Mouse (Mus musculus) monocyte, adult 5-6 weeks (primary cell): Measurements from ENCODE around the gene Slc9a1. TPM values are rescaled to one million over a fixed set of nuclear protein-coding genes. Genes with fewer than 3 reads are reported as not detected.

ENCODE experiments used
- ATAC-seq: fragments of 153-309, 156-312 bp; replicated peaks from 2 replicates; pipeline ENCODE4 v1.8.0; 2017; ENCODE audit warnings: mild to moderate bottlenecking; ENCODE audit not compliant: low TSS enrichment, insufficient number of reproducible peaks, severe bottlenecking, poor library complexity, low FRiP score
- total RNA-seq: library from RNA; stranded (forward); fragments of 200-1000, 200-491, 200-594 nt; gene quantifications from 3 replicates; pipeline ENCODE4 v1.2.3, GENCODE M21; 2017

Slc9a1 gene
- total RNA-seq, 1 experiment from 2014 or later = 10.2 TPM

DNA sequence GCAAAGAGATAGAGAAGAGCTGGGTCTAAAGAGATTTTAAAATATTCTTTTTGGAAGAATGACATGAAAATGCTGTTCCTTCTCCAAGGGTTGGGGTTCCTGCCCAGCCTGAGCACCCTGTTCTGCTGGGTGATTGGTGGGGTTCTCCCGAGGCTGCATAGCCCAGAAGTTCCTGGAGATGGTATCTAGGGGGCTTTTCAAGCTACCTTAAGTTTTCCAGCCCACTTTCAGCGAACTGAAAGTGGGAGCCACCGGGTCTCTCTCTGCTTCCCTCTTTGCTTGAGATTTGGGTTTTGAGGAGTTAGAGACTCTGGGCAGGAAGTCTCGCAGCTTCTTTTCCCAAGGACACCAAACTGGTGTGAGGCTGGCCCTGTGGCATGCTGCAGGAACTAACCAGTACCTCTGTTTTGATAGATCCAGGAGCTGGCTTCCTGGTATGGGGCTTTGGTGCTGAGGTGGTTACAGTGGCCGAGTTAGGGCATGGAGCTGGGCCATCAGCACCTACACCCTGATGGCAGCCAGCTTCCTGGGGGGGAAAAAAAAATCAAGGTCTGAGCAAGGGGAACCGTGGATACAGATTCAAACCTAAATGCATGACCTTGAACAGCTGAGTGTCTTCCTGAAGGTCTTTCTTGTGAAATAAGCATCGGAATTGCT, 2.2 kb downstream of the Slc9a1 start:
- ATAC-seq = no peak

DNA sequence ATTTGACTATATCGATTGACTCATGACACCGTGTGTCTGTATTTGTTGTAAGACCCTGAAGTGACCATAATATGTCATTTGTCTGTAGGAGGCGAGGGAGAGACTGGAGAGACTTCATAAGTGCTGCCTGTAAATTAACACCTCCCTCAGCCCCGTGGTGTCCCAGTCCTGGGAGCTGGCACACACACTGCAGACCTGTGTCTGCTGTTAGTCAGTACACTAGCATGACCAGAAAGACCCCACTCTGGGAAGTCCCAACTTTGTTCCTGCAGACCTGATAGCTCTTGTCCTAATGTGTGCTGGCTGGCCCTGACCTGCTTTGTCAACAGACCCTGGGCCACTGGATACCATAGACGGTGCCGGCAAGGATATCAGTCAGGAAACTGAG, 2.8 kb downstream of the Slc9a1 start:
- no peak for ATAC-seq

DNA sequence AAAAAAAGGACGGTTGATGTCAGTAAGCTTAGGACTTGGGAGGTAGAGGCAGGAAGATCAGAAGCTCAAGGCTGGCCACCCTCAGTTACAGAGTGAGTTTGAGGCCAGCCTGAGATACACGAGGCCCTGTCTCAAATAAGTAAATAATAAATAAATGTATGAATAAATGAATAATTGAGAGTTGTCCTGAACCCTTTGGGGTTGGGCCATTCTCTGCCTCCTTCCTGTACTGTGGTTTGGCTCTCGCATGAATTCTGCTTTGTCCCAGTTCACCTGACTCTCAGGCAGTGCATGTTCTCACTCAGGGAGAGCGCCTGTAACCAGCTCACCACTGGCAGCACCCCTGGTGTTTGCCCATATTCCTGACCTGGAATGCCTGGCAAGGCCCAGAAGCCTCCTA, 4.5 kb downstream of the Slc9a1 start:
- ATAC-seq = no peak

DNA sequence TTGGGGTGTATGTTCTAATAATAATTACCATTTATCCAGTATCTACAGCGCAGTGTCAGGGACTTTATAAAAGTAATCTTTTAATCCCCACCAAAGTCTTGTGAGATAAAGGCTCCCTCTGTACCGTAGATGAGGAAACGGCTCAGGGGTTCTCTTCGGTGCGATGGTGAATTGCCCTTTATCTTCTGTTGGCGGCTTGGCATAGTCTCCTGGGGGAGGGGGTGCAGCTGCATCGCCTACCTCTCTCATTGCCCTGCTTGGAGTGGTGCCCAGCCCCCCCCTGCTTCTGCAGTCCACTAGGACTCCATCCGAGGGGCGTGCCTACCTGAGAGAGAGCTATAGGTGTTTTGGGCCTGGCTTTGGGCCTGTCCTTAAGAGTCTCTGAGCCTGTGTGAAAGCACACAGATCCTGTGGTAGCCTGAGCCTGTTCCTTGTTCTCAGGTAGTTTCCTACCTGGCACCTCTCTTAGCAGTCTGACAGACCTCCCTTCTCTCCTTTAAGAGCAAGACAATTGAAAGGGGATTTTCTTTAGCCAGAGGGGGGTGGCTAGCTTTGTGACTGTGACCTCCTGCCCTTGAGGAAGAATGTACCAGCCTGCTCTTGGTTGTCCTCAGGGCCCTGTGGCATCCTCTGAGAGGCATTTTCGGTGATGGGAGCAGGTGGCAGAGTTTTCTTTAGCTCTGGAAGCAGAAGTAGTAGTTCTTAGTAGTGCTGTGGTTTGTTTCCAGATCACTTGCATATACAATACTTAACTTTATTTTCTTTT, 6.5 kb downstream of the Slc9a1 start:
- ATAC-seq = no peak

DNA sequence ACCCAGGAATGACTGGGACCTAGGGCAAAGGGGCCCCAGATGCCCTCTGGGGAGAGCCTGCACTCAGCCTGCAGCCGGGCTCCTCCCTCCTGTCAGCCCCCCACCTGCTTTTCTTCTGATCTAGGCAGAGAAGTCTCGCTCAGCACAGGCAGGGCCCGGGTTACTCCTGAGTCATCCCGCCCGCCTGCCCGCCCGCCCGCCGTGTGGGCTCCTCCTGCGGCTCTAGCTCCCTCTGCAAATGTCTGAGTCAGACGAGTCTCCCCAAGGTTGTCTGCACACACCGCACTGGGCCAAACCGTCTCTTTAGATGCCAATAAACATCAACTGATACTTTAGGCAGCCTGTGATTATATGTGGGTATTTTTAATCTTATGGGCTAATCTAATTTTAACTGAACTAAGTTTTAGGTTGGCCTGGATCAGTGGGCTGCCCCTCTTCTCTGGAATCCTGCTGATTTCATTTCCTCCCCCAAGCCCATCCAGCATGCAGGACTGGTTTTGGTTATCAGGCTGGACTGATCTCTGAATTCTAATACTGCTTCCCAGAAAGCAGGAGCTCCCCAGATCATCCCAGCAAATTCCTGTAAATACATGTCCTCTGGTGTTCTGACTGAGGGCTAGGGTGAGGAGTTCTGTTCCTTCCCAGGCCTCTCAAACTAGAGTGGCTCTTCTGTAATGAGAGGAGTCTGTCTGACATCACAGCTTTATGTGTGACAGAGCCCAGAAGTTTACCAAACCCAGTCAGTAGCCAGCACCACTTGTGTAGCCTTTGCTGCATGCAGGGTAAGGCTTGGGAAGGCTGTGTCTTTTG, 8.9 kb downstream of the Slc9a1 start:
- no peak for ATAC-seq

DNA sequence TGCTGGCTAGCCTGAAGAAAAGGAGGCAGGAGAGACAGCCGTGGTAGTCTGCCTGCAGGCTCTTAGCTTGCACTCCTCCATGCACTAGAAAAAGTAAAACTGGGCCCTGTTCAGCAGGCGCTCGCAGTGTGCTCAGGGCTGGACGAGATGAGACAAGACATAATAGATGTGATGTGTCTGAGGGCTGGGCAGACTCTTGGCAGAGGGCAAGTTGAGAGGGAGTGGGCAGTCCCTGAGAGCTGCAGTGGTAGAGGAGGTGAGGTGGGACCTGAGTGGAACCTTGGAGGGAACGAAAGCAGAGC, 9.5 kb downstream of the Slc9a1 start:
- ATAC-seq = no peak

DNA sequence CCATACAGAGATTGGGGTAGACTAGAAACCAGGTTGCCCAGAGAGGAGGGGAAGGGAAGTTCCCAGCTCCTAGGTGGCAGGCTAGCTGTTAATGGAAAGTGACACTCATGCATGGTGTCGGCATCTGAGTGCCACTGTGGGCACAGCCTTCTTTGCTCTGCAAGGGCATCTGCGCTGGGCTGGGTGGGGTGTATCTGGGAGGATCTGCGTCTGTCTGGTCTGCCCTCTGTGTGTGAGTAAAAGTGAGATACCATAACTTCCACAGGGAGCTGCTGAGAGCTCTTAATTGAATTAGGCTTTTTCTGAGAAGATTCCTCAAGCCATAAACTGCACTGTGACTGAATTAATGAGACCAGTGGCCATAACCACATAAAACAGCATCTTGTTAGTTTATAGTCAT, 10.4 kb downstream of the Slc9a1 start:
- ATAC-seq = no peak

DNA sequence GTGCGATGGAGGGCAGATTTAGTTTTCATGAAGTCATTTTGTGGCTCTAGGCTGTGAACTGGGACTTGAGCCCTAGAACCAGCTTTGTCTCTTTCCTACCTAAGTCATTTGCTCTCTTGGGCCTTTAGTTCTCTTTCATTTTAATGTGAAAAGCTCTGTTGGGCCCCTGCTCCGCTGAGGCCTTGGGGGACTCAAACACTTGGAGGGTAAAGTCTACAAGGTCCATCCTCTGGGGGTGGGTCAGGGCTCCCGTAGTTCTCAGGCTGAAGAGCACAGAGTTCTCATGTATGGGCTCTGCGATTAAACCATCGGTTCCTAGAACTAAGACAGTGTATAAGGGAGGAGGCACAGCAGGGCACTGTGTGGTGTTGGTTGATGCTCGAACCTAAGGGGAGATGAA, 11.0 kb downstream of the Slc9a1 start:
- no peak for ATAC-seq

DNA sequence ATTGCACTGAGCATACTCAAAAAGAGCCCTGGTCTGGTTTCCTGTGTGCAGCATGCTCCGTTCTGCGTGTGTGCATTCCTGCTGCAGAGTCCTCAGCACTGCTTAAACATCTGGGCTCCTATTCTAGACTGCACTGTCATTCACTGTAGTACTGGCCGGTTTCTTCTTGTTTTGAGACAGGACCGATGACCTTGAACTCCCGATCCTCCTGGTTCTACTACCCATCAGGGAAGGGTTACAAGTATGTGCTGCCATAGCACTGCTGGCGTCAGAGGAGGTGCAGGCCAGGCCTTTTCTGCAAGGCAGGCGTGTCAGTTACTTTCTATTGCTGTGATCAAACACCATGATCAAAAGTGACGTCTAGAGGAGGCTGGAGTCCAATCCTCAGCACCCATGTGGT, 11.6 kb downstream of the Slc9a1 start:
- no peak for ATAC-seq

DNA sequence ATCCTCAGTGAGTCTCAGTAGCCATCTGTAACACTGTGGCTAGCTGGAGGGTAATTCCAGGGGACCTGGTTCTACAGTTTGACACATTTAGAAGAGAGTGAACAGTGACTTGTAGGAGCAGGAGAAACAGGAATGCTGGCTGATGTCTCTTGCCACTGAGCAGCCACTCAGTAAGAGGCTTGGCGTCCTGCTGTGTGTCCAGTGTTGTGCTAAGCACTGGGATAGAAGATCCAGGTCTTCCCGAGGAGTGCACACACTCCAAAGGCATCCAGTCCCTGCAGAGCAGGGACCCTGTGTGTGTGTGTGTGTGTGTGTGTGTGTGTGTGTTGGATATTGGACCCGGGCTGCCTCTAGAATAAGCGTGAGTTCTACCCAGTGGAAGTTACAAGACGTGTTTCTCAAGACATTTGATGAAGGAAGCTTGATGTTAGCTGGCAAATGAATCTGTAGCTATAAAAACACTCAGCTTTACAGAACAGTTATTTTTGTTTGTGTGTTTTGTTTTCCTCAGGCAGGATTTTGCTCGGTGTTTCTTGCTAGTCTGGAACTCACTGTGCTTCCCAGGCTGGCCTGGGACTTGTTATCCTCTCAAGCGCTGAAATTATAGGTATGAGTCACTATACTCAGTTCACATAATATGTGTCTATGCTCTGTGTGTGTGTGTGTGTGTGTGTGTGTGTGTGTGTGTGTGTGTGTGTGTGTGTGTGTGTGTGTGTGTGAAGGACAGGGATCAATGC, 16.7 kb downstream of the Slc9a1 start:
- ATAC-seq = no peak

DNA sequence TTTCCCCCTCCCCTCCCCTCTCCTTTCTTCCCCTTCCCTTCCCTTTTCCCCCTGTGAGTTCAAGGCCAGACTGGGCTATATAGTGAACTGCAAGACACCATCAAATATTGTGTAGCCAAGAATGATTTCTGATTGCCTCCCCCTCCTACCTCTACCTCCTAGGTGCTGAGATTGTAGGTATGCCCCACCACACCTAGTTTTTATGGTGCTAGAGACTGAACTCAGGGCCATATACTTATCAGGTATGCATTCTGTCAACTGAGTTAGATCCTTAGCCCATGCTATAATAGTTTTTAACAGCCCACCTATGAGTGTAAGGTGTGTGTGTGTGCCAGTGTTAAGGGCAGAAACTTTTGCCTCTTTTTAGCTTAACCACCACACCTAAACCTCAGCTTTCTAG, 17.5 kb downstream of the Slc9a1 start:
- ATAC-seq = no peak

DNA sequence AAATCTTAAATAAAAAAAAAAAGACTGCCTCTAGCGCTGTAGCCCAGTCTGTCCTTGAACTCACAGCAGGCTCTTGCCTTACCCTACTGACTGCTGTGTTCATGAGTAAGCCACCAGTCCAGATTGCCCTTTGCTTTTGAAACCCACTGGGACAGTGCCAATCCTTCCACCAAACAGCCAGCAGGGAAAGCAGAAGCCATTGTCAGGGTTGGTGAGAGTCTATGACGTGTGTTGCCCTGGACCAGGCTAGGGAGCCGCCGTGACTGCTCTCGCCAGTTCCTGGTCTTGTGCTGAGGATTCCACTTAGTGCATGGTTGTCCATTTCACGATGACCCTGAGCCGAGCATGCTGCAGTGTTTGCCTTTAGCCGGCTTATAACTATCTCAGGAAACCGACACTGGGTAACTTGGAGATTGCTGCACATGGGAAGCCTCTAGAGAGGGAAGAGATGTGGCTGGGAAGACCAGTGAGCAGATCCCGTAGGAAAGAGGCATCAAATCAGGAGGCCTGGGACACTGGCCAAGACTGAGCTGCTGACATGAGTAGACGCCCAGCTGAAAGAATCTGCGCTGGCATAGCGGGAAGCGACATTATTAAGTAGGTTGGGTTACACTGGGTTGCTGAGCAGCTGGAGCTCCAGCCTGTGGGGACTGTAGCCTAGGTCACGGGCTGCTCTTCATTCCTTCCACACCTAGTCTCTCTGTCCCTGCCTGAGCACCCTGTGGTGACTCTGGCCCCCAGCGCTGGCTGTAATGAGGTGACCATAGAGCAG, 19.5 kb downstream of the Slc9a1 start:
- ATAC-seq = no peak

DNA sequence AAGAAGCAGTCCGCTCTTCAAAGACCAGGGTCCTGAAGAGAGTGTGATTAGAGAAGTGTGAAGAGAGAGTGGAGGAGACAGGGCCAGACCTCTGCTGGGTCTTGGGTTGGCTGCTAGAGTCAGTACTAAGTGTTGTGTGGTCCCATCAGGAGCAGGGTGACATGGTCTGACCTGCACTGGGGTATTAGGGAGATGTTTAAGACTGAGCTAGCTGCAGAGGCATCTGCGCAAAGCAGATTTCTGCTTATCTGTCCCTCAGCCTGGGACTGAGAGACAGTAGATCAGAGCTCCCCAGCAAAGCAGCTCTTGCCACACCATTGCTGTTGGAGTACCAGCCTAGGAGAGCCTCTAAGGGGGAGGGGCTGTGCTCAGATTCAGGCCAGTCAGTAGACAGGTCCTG, 20.5 kb downstream of the Slc9a1 start:
- no peak for ATAC-seq

DNA sequence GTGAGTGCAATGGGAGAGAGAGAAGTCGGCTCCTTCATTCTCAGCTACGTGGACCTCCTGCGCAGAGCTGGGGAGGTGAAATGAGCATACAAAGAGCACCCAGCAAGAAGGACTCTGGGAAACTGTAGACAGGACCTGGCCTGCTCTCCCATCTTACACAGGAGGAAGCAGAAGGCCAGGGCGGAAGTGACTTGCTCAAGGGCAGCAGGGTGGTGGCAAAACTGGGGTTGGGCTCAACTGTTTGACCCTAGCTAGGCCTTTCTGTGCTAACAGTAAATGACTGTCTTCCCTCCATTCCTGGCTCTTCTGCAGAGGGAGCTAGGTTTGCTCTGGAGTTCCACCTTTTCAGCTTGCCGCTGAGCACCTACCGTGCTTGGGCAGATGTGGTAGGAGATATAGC, 21.1 kb downstream of the Slc9a1 start:
- ATAC-seq = peak; percentile 77

DNA sequence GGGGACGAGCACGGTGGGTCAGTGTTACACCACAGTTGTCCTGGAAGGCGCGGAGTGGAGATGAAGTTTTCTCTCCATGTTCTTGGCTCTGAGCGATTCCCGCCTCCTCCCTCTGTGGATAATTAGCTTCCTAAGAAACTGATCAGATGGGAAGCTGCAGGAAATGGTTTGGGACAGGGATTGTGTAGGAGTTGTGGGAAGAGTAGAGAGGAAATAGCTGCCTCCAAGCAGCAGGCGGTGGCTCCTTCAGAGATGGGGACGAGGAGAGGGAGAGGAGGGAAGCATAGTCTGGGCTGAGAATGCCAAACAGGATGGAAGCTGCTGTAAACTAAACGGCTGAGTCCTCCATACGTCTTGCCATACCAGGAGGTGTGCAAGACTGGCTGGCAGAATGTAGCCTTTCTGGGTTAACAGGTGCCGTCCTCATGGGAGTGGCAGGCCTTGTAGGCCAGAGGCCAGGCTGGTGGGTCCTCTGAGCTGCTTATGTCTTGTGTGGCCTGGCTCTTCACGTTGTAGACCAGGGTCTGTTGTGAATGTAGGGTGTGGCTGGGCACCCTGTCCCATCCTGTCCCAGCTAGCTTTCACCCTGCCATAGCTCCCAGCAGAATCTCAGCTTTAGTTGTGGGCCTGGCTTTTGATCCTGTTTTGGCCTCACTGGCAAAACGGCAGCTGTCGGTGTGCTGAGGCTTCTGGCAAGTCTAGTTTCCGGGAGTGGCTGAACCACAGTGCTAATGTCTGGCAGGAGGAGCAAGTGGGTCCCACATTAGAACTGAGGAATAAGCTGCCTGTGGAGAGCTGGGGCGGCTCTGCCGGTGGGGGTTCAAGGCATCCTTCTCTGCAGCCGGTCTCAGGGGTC, 21.9 kb downstream of the Slc9a1 start:
- ATAC-seq = 0 out of 2 replicates have a peak, but pooled peaks have one; percentile 18

DNA sequence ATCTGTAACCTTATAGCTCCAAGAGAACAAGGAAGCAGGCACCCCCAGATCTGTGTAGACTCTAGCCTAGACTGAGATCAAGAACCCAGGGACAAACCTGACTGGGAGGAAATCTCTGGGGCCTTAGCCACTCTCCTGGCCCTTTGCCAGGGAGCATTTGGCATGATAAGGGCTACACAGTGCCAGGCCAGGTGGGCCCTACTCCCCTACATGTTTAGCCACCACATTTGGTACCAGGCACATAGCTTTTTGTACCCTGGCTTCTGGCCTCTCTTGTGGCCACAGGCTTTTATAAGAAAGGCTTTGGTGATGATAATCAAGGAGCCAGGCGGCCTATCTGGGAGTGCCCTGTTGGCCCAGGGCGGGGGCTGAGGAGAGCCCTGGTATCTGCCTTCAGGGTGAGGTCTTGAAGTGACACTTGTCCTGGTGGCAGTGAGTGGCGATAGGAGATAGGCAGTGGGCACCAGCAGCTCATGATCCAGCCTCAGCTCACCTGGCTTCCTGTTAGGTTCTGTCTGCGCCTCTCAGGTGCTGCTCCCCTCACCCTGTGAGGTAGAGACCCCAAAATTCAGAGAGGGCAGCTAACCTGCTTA, 25.6 kb downstream of the Slc9a1 start:
- ATAC-seq = no peak

DNA sequence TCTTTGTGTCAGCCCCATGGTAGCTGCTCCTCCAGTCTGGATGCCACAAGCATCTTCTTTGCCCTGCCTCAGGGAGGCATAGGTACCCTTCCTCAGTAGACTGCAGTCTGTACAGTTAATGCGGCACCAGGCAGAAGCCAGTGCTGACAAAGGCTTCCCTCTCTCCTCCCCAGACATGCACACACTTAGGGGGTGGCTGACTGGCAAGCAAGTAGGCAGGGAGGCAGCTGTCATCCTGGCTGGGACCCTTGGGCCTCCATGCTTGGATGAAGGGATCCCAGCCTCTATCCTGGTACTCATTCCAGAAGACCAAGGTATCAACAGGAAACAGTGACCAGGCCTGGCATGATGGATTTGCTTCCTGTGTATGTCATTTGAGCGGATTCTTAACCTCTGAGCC, 26.6 kb downstream of the Slc9a1 start:
- no peak for ATAC-seq
